Mouse (Mus musculus) intestine, postnatal 0 days (tissue): Measurements from ENCODE around the gene Phf14. TPM values are rescaled to one million over a fixed set of nuclear protein-coding genes. Genes with fewer than 3 reads are reported as not detected.
"Not testable (repeated sequence)": the region's sequence is repeated elsewhere in the genome, so short reads cannot be mapped to it uniquely, and the experiment has no call there.

Source experiments
- ATAC-seq: fragments of 200-750 bp; cut with Nextera tagmentation; 2 replicates; pipeline ENCODE4 v1.8.0; 2017; ENCODE audit warnings: mild to moderate bottlenecking, moderate TSS enrichment, moderate library complexity
- H3K27ac ChIP-seq: fragments of 300-500 bp; sonication (generic); 2 replicates; pipeline ENCODE4 v1.5.1; 2014; ENCODE audit warnings: mild to moderate bottlenecking, low read depth, low read length, moderate library complexity
- H3K27me3 ChIP-seq: fragments of 300-500 bp; sonication (generic); replicated peaks from 2 replicates; pipeline ENCODE4 v1.6.1; 2014; ENCODE audit warnings: low read length, mixed read lengths; ENCODE audit not compliant: control insufficient read depth, insufficient read depth
- H3K36me3 ChIP-seq: fragments of 300-500 bp; sonication (generic); 2 replicates; pipeline ENCODE4 v1.6.1; 2014; ENCODE audit warnings: mild to moderate bottlenecking, moderate library complexity; ENCODE audit not compliant: control insufficient read depth, insufficient read depth
- H3K4me1 ChIP-seq: fragments of 300-500 bp; sonication (generic); replicated peaks from 2 replicates; pipeline ENCODE4 v1.6.1; 2014; ENCODE audit warnings: antibody characterized with exemption, low read length, mixed read lengths; ENCODE audit not compliant: control insufficient read depth, insufficient read depth
- H3K4me2 ChIP-seq: fragments of 300-500 bp; sonication (generic); replicated peaks from 2 replicates; pipeline ENCODE4 v1.6.1; 2014; ENCODE audit warnings: low read depth, mild to moderate bottlenecking, moderate library complexity
- H3K4me3 ChIP-seq: fragments of 300-500 bp; sonication (generic); 2 replicates; pipeline ENCODE4 v1.5.1; 2014; ENCODE audit warnings: low read depth, low read length
- H3K9ac ChIP-seq: fragments of 300-500 bp; sonication (generic); 2 replicates; pipeline ENCODE4 v1.6.1; 2014; ENCODE audit warnings: mild to moderate bottlenecking, low read depth, low read length
- H3K9me3 ChIP-seq: fragments of 300-500 bp; sonication (generic); 2 replicates; pipeline ENCODE4 v1.6.1; 2016; ENCODE audit warnings: mixed run types; ENCODE audit not compliant: control insufficient read depth
- CTCF ChIP-seq: sonication (generic); IDR thresholded peaks from 2 replicates; pipeline ENCODE4 v1.5.1; 2016; ENCODE audit warnings: low read depth, mild to moderate bottlenecking, control low read depth, antibody characterized with exemption, moderate library complexity
- WGBS: fragments of 180-500 bp; shearing (Covaris S2); extraction: QIAGEN DNeasy Blood & Tissue Kit; methylation state at CpG from one replicate; pipeline ENCODE4 v1.1.7; 2014; 5-methylcytosine and 5-hydroxymethylcytosine counted together
- polyA plus RNA-seq: library from polyadenylated mRNA; unstranded; fragments of >200 nt; fragmentation: Nextera tagmentation; extraction: Ambion mirVana; gene quantifications from 2 replicates; pipeline ENCODE4 v1.2.1, GENCODE M21; 2015

Phf14 gene
- polyA plus RNA-seq = 43.0 and 54.0 TPM in 2 replicates

DNA sequence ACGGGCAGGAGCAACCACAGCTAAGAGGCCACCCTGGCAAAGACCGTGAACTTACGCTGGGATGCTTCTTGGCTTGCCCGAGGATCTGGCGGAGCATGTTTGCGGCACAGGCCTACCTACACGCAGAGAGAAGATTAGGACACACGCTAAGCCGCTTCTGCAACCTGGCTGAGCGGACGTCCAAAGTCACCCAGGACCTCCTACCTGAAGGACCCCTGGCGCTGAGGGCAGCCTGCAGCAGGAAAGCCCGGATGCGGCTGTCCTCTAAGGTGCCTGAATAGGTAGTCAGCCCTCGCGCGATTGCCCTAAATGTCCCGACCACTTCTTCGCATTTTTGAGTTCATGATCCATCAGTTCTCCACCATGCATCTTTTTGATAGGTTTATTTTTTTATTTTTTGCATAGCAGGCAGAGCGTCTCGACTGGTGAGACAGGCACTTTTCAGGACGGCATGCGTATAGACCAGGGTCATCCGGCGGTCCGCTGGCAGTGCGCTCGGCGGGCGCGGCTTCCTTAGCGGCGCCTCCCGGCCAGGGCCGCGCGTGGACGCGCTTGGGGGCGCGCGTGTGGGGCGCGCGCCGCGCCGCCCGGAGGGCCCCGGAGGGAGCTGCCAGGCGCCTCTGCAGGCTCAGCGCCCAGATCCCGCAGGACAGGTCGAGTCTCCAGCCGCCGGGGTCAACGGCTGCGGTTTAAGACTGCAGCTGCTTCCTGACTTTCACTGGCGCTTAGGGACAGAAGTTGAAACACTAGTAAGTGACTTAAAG lies at the start of gene Phf14, which contains the start of gene Ndufa4:
Gene Phf14, plus strand, starts transcription at position 541 of the 764 bp plus-strand sequence.
Gene Ndufa4, minus strand, starts transcription at position 229 of the 764 bp plus-strand sequence.
- ATAC-seq = peak; percentile 100
- Histone ChIP-seq H3K9me3 (no peaks in the 10 kb centered on the region), H3K27ac (peak within 1 kb of the TSS; percentile 86), H3K4me2 (peak within 1 kb of the TSS; percentile 67), H3K4me1 (peaks cover 11% of the 10 kb centered on the region), H3K9ac (peak within 1 kb of the TSS; percentile 85), H3K4me3 (peak within 1 kb of the TSS; percentile 83), H3K27me3 (no peaks in the 10 kb centered on the region), H3K36me3 (0 out of 2 replicates have a peak, but pooled peaks cover 4% of the 10 kb centered on the region)
- under 1% methylated on average over 59 of the region's 59 CpGs for WGBS
- TF ChIP-seq CTCF = no peak

DNA sequence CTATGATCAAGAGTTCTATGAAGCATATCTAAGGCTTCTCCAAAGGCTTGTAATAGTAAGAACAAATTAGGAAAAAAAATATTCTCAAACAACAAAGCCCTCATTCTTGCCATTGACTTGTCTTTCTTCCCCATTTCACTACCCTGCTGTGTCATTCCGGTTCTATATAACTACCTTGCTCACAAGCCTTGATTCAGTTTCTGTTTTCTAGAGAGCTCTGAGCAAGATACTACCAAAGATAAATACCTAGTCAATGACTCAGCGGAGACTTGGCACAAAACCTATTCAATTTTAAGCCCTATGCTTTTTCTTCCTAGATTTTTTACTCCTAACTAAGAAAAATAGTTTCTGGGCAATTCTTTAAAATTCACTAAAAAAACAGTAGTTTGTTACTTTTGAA lies 32.2 kb upstream of the Phf14 start:
- H3K4me1 ChIP-seq, H3K9ac ChIP-seq, H3K4me3 ChIP-seq, H3K27ac ChIP-seq, H3K27me3 ChIP-seq, H3K4me2 ChIP-seq, H3K36me3 ChIP-seq, H3K9me3 ChIP-seq, ATAC-seq: not testable (repeated sequence)
- WGBS = no CpG with 5 or more reads among the region's 2 CpGs

DNA sequence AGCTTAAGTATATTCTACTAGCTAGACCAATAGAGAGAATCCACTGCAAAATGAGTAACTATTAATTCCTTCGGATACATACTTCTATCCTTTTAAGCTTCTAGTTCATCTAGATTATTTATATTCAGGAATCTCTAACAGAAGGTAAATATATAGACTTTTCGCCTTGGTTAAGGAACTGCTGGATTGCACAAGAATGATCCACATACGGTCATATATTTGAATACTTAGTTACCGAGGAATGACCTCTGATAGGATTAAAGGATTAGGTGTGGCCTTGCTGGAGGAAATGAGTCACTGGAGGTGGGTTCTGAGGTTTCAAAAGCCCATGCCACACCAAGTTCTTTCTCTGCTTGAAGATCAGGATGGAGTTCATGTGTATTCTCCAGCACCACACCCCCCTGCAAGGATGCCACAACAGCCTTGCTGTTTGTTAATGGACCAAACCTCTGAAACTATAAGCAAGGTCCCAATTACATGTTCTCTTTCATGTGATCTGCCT lies 6.7 kb upstream of the Phf14 start:
- Histone ChIP-seq H3K4me3 (no peak overlapping the region), H3K27ac (no peak overlapping the region), H3K4me2 (no peak overlapping the region), H3K9me3 (no peaks in the 10 kb centered on the region), H3K36me3 (peaks cover 26% of the 10 kb centered on the region), H3K9ac (no peak overlapping the region), H3K4me1 (peaks cover 7% of the 10 kb centered on the region; the same call in 1 of the 2 replicates), H3K27me3 (no peaks in the 10 kb centered on the region)
- ATAC-seq = no peak
- 66% methylated on average over 4 of the region's 4 CpGs for WGBS
- TF ChIP-seq CTCF = no peak

DNA sequence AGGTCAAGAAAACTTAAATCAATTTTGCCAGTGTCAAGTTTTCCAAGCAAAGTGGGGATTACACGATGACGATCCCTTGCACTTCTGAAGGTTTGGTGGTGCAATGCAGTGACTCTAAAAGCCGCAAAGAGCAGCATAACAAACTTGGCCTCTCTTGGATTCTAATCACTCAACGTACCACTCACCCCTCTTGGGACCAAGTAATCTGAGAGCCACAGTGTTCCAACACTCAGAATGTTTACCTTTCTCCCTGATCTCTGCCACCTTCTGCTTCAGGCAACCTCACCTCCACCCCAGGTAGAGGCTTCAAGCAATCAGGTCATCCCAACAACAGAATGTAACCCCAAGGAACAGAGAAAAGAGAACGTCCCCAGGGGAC lies 730 bp upstream of the Phf14 start:
- no peaks in the 10 kb centered on the region for H3K9me3 ChIP-seq
- H3K36me3 ChIP-seq = 0 out of 2 replicates have a peak, but pooled peaks cover 4% of the 10 kb centered on the region
- peak overlapping the region; percentile 83 for H3K4me3 ChIP-seq
- peak; percentile 3 for ATAC-seq
- H3K4me1 ChIP-seq = peaks cover 11% of the 10 kb centered on the region
- WGBS = 0% methylated on average over 5 of the region's 5 CpGs
- H3K27me3 ChIP-seq = no peaks in the 10 kb centered on the region
- no peak for TF ChIP-seq CTCF
- H3K27ac ChIP-seq = peak overlapping the region; percentile 86
- H3K4me2 ChIP-seq = peak overlapping the region; percentile 67
- peak overlapping the region; percentile 85 for H3K9ac ChIP-seq

DNA sequence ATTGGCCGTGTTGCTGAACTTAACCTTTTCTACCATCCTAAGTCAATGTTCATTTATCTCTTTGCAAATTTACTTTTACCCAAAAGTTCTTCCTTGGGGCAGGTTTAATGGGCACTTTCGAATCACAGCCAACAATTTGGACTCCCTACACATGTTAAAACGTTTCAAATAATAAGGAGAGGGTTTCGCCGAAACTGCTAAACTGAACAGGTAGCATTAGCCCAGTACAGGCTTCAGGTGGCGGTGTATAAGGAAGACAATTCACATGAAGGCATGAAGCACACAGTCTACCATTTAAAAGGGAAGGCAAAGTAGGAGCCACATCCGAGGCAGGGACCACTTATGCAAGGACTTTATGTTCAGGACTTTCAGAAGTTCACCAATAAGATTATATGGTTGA lies 561 bp downstream of the Phf14 start:
- Histone ChIP-seq H3K4me2 (peak overlapping the region; percentile 67), H3K27me3 (no peaks in the 10 kb centered on the region), H3K27ac (peak overlapping the region; percentile 86), H3K36me3 (0 out of 2 replicates have a peak, but pooled peaks cover 4% of the 10 kb centered on the region), H3K4me1 (peaks cover 11% of the 10 kb centered on the region), H3K9ac (peak overlapping the region; percentile 85), H3K9me3 (no peaks in the 10 kb centered on the region), H3K4me3 (peak overlapping the region; percentile 83)
- peak; percentile 23 for TF ChIP-seq CTCF
- ATAC-seq = no peak
- WGBS = 18% methylated on average over 7 of the region's 7 CpGs

DNA sequence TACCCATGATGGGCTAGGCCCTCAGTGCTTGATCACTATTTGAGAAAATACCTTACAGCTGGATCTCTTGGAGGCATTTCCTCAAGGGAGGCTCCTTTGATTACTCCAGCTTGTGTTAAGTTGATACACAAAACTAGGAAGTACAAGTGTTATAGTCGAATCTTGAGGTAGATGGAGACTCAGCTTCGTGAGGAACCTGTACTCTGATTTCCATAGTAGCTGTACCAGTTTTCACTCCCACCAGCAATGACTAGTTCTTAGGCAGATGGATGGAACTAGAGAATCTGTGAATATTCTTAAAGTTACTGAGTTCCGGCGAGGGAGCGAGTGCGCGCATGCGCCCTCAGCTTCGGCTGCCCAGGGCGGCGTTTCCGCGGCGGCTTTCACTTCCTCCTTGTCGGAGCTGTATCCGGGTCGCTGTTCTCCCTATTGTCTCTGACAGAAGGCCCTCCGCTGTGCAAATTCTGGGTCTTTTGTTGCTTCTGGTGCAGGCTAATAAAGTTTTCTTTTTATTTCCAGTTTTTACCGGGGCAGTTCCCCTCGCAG lies 18.0 kb downstream of the Phf14 start:
- ATAC-seq = peak; percentile 98
- Histone ChIP-seq H3K36me3 (no peaks in the 10 kb centered on the region), H3K27me3 (no peaks in the 10 kb centered on the region), H3K4me2 (peak overlapping the region; percentile 95), H3K9ac (peak overlapping the region; percentile 100), H3K4me1 (no peaks in the 10 kb centered on the region), H3K9me3 (no peaks in the 10 kb centered on the region), H3K27ac (peak overlapping the region; percentile 96), H3K4me3 (peak overlapping the region; percentile 84)
- no peak for TF ChIP-seq CTCF
- under 1% methylated on average over 20 of the region's 20 CpGs for WGBS
